Mouse (Mus musculus): ENCODE measurements at regions not wholly inside any gene's neighbourhood (a gene's known extent, or its start where the extent isn't known, plus 50 kb on each side); places are given as distances from the start of the nearest gene placed in this dataset.

DNA sequence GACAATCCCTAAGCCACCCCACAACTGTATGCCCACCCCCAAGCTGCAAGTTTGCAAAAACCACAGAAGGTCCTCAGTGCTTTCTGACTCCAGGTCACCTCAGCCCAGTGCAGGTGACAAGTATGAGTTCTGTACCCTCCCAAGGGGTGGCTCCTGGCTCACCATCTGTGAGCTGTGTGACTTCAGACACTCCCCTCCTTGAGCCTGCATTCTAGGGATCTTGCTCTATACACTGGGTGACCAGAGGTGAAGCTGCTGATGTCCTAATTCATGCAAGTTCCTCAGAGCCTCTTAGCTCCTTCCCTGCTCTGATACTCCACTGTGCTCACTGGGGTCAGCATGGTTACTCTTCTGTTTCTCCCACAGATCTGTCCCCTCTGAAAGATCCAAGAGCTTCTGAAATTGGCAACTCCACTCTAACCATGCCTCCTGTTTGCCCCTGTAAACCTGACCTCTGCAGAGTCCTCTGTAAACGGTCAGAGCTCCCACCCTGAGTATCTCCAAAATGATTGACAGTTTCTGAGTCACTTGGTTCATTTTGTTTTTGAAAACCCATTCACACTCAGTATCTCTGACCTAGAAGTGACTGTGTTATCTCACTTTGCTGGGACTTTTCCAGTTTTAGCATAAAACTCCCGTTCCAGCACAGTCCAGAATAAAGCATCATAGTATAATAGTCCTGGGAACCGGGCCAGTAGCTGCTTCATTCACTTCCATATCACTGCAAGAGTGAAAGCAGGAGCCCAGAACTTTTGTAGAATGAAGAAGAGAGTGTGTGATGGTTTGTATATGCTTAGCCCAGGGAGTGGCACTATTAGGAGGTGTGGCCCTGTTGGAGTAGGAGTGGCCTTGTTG, 180.7 kb upstream of the Dapk1 start:
- TF ChIP-seq POLR2A (IDR thresholded peaks at IDR 0.05; ENCODE audit: extremely low read depth, insufficient read depth, low read length) (no peak), CTCF (IDR thresholded peaks at IDR 0.05; ENCODE audit: extremely low read depth, insufficient read depth, low read length) (no peak)
